Mouse (Mus musculus): Measurements from ENCODE around the gene Gmcl1. TPM values are rescaled to one million over a fixed set of nuclear protein-coding genes. Genes with fewer than 3 reads are reported as not detected.

Gene Gmcl1
- total RNA-seq (2021), result 10 to 100 TPM; 36.3 to 39.7 TPM

DNA sequence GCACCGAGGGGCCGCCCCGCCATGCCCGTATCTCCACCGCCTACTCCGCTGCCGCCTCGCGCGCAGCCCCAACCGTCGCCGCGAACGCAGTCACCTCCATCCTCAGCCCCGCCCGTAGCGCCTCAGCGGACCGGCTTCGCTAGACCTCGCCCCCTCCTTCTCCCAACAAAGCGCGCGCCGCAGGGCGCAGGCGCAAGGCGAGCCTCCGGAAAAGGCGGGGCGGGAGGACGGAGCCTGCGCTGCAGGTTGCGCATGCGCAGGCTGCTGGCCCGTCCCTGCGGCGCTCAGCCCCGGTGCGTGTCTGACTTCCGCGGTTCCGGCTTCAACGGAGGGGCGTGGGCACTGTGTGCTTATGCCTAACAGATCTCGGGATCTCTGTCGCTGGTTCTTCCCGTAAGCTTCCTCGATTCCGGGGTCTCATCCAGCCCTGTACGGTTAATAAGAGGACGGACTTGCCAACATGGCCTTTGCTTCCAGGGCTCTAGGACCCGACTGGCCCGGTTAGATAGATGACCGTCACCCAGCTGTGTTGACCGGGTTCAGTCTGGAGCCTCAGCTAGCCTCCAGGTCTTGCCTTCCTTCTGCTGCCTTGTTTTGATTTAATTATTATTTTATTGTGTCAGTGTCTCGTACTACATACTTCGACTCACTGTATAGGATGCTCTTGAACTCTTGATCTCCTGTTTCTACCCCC, at the start of gene Gmcl1:
Gene Gmcl1, minus strand, starts transcription at position 201 of the 694 bp plus-strand sequence.
- intact Hi-C loops (cut with DNase I), result no loop called here

DNA sequence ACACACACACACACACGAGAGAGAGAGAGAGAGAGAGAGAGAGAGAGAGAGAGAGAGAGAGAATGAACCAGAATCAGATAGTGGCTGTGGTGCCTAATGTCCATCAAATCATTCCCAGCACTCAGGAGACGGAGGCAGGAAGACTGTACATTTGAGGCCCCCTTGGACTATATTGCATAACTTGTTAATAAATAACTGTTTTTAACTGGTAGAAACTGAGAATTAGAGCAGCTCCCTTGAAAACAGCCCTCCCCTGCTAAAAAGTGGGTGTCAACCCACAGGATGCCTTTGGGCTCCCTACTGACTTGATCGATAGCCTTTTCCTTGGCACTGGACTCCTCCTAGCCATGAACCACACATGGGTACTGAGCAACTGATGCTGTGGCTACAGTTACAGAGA, 49.2 kb upstream of the Gmcl1 start:
- intact Hi-C loops (cut with DNase I), result no loop called here
- DNase-seq, result no peak

More for the DNA sequence above, at the start of gene Gmcl1:
- DNase-seq, result peak; percentile 97

DNA sequence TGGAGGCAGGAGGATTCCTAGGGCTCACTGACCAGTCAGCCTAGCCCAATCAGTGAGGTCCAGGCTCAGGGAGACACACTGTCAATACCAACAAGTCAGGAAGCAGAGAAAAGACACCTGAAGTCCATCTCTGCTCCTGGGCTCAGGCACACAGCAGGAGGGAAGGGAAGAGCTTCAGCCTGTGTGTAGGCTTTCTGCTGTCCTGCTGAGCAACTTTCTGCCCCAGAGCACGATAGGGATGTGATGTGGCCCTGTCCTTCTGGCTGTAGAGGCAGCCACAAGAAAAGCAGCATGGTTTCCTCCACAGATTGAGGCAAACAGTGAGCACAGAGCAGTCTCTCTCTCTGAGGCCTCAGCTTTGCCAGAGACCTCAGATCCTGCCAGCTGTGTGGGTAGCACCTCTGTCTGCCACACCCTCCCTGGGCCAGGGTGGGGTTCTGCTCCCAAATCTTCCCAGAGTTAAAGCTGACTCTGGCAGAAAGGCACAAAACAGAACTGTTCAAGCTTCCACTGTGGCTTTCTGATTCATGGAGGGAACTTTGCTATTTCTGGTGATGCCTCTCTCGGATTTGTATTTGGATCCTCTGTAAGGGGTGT, 48.3 kb upstream of the Gmcl1 start:
- no peak for DNase-seq
- intact Hi-C loops (cut with DNase I), result no loop called here

DNA sequence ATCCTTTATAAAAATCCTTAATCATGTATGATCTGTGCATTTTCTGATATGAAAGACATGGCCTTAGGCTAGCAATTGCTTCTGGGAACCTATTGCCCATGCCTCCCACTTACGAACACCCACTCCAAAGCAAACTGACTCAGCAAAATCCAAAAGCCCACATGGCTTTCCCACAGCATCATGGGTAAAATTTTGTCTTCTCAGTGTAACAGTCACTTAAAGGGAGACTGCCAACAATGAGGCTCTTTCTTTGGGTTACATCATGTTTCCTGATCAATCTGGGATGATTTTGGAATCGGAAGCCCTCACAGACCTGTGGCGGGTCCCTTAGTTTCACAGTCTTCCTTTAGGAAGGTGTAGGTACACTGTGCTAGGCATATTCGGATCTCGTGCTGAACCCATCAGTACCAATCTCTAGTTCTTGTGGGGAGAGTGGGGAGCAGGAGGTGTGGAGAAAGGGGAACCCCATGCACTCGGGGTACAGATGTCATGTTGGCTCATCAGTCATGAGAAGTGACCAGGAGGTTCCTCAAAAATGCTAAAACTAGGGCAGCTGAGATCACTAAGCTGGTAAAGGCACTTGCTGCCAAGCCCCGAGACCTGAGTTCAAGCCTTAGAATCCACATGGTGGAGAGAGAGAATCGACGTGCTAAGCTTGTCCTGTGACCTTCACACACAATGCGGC, 45.9 kb upstream of the Gmcl1 start:
- DNase-seq, result no peak
- intact Hi-C loops (cut with DNase I), result no loop called here

DNA sequence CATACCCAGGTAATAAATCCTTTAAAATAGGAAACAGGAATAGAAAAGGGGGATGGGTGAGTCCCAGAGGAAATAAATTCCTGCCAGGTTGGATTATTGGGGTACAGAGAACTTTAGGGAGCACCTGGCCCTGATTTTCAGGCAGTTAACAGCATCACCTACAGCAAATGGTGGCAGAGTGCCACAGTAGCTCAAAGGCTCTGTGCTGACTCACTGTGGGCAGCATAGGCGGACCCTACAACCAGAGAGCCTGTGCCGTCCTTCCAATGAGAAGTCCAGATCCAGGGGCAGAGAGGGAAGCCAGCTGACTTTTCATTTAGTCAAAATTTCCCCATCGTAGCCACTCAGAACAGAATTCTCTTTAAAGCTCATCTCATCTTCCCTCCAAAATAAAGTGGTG, 44.0 kb upstream of the Gmcl1 start:
- no peak for DNase-seq
- intact Hi-C loops (cut with DNase I), result no loop called here

DNA sequence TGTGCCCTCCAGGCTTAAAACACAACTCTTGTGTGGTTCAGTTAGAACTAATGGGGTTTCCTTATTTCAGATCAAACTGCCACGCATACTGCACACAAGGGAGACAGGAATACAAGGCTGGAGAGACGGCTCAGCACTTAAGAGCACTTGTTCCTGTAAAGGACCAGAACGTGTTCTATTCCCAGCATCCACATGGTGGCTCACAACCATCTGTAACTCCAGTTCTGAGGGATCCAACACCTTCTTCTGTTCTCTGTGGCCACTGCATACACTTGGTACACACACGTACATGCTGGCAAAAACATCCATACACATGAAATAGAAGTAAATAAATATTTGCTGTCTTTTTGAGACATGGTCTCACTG, 43.5 kb upstream of the Gmcl1 start:
- DNase-seq, result no peak
- intact Hi-C loops (cut with DNase I), result no loop called here

DNA sequence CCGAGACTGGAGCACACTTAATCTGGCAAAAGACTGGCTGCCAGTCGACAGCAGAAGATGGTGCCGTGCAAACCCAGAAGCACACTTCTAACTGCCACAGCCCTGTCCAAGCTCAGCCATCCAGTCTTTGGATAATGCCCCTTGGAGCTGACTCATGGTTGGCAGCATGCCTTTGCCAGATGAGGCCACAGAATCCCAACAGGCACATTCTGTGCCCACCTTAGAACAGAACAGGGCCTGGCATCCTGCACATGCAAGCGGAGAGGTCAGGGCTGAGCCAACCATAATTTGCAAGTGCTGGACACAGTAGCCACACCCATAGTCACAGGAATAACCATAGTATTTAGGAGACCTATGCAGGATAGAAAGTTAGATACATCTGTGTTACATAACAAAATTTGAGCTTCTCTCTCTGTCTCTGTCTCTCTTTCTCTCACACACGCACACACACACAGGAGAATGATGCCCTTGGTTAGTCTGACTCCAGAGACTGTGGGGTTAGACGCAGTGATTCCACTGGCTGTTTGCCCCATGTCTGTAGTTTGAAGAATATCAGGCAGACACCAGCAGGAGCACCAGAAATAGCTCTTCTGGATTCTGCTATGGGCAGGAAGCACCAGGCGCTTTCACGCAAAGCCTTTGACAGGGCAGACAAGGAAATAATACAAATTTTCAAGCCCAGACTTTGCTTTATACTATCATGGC, 43.0 kb upstream of the Gmcl1 start:
- peak; percentile 13 for DNase-seq

DNA sequence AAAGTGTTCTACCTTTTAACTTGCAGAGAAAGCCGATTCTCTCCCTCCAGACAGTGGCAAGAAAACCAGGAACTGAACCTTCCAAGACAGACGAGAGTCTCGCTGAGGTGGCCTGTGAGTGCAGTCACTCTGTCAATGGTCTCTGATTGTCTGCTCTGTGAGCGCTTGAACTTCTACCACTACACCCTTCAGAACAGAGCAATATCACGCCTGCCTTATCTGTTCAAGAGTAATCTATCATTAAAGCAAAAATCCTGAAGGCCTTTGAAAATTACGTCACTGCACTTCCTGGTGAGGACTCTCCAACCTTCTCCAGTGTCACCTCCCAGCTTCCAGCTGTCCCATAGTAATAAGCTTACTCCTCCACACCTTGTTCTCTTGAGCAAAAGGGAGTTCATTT, 41.8 kb upstream of the Gmcl1 start:
- no peak for DNase-seq
- intact Hi-C loops (cut with DNase I), result no loop called here

More for the DNA sequence above, 43.0 kb upstream of the Gmcl1 start:
- intact Hi-C loops (cut with DNase I), result no loop called here

DNA sequence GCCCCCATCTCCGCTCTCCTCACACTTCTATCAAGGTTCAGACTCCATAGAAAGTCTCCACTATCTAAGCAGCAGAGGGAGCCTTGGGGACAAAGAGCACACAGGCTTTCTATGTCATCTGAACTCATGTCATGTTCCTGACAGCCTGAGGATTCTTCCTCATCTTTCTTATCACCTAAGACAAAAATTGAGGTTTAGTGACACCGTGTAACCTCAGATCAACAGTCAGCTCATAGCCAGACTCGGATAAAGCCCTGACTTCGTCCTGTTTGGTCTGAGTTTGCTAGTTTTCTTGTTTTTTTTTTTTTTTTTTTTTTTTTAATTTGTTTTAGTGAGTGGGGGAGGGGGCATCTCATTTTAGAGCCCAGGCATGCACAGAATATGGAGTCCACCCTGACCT, 40.6 kb upstream of the Gmcl1 start:
- no peak for DNase-seq
- intact Hi-C loops (cut with DNase I), result no loop called here

DNA sequence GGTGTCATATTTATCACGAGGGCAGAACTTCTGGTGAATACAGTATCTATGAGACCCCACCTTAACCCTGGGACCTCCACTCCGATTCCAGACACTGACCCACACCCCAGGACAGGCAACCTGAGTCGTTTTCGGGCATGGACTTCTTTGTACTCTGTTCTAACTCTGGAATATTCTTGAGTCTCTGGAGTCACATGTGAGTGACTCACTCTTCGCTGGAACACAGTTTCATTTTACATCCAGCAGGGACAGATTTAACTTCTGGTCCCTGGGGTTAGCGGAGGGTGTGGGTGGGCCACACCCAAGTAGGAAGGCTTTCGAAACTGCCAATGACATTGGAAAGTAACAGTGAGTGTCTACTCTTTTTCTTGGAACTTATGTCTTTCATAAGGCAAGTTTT, 39.4 kb upstream of the Gmcl1 start:
- intact Hi-C loops (cut with DNase I), result no loop called here
- DNase-seq, result no peak

DNA sequence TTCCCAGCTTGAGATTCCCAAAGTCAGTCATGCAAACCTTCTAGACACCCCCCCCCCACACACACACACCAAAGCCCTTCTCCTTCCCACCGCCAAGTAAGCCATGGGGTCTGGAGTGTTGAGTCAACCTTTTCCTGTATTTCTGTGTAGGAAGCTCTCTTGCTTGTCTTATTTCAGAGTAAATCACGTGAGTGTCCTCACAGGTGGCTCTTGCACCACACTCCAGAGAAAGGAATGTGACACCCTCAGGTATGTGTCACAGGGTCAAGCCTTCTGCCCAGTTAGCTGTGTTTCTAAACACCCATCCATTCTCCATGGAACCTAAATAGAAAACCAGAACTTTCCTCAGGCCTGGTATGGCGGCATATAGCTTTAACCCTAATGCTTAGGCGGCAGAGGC, 35.8 kb upstream of the Gmcl1 start:
- DNase-seq, result no peak
- intact Hi-C loops (cut with DNase I), result no loop called here

DNA sequence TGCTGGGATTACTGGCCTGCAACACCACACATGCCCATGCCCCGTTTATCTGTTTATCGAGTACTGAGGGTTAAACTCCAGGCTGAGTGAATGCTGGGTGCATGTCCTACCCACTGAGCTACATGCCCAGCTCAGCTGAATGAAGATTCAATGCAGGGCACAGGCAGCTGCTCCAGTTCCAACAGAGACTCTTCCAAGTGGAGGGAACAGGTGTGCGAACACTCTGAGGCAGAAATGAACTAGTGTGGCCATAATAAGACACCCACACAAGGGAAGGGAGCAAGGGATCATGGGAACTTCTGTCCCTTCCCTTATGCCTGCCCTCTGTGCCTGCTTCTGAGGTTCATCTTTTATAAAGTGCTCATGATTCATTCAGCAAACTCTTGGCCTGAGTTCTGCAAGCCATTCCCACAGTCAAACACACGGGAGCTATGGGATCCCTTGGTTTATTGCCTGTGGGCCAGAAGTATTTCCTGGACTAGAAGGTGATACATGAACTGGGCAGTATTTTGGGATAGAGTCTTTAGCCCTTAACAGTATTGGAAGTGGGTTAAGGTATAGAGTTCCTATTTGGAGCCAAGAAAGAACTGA, 35.1 kb upstream of the Gmcl1 start:
- no peak for DNase-seq
- intact Hi-C loops (cut with DNase I), result no loop called here

DNA sequence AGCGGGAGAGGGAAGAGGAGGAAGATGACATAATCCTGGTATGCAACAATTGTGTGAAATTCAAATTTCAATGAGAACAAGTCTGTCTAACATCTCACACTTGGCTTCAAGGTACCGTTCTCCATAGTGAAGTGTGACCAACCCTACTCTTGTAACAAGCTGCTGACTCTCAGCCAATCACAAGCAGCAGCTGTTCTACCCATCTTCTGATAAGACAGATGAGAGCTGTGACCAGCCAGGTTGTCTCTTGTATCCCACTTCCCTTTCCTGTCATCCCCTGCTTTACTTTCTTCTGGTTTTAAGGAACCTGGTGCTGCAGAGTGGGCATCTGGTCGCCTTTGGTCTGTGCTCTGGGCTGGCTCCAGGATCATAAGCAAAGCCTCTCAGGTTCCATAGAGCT, 34.3 kb upstream of the Gmcl1 start:
- DNase-seq, result no peak
- intact Hi-C loops (cut with DNase I), result no loop called here

DNA sequence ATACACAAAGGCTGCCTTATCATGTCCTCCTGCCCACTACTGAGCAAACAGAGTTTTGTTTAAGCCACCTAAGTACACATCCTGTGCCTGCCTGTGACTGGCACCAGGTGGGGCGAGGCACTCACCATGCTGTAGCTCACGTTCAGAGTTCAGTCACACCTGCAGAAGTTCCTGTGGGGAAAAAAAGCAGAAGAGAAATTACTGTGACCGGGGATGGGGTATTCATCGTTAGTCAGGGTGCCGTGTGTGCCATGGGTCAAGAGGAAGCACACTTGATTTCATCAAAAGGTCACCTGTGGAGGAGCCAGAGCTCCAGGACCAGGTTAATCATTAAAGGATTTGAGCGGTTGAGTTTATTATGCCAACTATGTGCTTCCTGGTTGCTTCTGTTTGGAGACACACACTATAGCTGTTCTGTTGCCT, 32.5 kb upstream of the Gmcl1 start:
- intact Hi-C loops (cut with DNase I), result no loop called here
- no peak for DNase-seq

DNA sequence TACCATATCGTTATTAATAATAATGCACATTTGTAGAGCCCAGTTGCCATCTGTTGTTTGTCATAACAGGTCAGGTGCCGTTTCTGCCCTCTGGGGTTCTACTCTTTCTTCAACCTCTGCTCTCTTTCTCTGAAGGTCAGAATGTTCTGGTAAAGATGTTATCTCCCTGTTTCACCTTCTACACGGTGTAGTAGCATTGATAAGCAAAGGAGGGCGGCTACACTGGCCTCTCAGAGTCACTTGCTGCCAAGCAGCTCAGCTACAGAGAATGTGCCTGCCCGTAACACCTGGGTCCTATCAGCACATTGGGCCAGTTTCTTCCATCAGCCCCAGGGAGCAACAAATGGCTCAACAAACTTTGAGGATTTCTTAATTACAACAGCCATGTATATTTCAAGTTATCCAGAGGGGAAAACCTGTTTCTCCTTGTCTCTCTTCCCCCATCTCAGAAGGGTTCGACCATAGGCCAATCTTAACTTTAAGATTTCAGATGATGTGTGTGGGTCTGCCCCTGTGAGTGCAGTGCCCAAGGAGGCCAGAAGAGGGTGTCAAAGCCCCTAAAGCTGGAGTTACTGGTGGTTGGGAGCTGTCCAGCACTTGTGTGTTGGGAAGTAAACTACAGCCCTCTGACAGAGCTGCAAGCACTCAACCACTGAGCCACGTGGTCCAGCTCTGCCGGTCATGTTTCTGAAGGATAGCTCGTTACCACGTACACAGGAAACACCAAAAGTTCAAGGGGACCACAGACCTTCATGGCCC, 21.1 kb upstream of the Gmcl1 start:
- intact Hi-C loops (cut with DNase I), result no loop called here

DNA sequence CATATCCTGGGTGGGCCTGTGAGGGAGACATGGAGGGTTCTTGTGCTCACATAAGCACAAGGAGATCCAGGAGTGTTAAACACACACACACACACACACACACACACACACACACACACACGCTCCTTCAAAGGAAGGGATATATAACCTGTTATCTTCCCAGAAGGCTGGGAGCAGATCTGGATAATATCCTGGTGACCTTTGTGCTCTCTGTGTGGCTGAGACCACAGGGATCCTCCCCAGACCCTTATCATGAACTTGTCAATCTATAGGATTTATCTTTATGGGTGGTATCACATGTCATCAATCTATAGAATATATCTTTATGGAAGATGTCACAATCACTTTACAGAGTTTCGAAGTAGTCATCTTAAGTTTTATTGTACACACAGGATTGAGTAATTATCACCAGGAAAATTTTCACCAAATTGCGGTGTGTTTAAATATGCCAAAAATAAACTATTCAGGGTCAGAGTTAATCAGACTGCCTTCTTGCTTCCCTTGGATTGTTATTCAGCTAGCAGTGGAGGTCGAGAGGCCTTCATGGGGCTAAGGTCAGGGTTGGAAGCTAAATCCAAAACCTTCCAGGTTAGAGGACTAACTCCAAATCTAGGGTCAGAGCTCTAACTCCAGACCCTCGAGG, 19.8 kb upstream of the Gmcl1 start:
- intact Hi-C loops (cut with DNase I), result no loop called here

More for the DNA sequence above, 21.1 kb upstream of the Gmcl1 start:
- DNase-seq, result no peak

DNA sequence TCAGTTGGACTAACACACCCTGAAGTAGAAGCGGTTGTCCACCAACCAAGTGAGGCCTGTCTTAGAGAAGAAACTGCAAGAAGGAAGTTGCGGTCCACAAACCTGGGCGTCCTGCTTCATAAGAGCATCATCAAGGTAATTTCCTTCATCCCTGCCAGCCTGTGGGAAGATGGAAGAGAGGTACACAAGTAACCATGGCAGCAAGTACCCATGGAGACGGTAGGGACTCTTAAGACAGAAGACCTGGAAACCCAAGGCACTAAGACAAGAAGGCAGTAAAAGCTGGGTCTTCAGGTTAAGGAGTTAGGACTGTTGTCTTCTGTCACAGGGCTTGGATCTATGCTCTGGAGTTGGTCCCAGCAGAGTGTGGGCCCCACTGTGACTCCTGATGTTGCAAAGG, 17.8 kb upstream of the Gmcl1 start:
- DNase-seq, result no peak
- intact Hi-C loops (cut with DNase I), result no loop called here

More for the DNA sequence above, 19.8 kb upstream of the Gmcl1 start:
- no peak for DNase-seq

DNA sequence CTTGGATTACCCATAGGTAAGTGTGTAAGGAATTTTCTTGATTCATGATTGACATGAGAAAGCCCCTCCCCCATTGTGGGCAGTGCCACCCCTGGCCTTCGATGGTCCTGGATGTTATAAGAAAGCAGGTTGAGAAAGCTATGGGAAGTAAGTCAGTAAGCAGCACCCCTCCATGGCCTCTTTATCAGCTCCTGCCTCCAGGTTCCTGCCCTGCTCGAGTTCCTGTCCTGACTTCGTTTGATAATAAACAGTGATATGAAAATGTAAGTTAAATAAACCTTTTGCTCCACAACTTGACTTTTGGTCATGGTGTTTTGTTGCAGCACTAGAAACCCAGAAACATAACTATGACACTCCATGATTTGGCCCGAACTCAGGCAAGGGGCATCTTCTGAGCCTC, 16.6 kb upstream of the Gmcl1 start:
- no peak for DNase-seq
- intact Hi-C loops (cut with DNase I), result loop anchor here (5.0 kb wide), 1 partner anchor 252 kb away; no protein-coding TSS in a partner anchor

DNA sequence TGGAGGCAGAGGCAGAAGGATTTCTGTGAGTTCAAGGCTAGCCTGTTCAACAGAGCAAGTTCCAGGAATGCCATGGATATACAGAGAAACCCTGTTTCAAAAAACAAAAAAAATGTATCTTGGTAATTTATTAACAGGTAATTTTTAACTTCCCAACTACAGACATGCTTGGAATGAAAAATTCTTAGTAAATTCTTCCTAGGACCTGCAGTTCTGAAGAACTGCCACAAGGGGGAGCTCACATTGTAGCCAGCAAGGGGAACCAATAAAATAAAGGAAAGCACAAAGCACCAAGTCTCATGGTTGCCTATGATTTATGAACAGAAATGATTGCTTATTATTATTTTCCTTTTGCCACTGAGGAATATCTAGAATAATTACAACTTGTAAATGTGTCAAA, 14.0 kb upstream of the Gmcl1 start:
- intact Hi-C loops (cut with DNase I), result loop anchor here (2.0 to 5.0 kb wide), 2 partner anchors 60 to 255 kb away; no protein-coding TSS in a partner anchor
- peak; percentile 33 for DNase-seq

DNA sequence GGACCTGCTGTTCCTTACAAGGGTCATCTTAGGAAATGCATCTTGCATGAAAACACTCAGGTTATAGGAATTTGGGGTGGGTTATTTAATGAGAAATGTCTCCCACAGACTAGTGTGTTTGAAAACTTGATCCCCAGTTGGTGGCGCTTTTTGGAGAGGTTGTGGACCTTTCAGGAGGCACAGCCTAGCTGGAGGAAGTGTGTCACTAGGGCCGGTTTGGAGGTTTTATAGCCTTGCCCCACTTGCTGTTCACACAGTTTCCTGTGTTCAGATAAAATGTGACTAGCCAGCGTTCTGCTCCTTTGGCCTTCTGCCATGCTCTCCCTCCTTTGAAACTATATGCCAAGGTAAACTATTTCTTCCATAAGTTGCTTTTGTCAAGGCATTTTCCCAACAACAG, 7.5 kb upstream of the Gmcl1 start:
- intact Hi-C loops (cut with DNase I), result no loop called here
- no peak for DNase-seq
